10 mouse cellular contexts compared by ENCODE assay signal in the genomic region with DNA sequence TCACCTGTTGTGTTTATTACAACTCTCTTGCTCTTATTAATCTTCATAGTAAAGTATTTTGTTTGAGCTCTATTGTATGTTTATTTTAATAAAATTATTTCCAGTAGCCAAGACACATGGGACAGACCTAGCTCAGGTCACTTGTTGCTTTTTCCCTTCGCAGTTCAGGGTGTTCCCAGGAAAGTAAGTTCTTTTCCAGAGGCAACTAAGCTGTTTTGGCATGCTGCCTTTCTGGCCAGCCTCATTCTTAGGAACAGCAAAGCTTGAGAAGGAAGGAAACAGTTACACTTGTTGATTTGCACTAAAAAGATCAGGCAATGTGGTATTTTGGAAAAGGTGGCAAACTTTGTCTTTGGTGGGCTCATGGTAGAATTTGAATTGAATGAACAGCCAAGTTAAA.
A peak's percentile ranks its signal among the peaks of the same experiment; 100 is the strongest.
DNase-seq lines count a peak whose midpoint lies in the region; ATAC-seq lines count a peak whose summit lies in the region.
"Had no signal": no experiment of that assay in that cellular context is flagged by ENCODE, and none has a peak within 500 bp of the region (broad histone marks: within the 10 kb centered on the region; RNA-seq: fewer than 3 reads in every experiment).

No protein-coding gene starts in this region.

- no peak overlapping the region for H3K9ac ChIP-seq in embryonic facial prominence, embryonic 14.5 days (ENCODE audit: low read depth, low read length)
- H3K9ac ChIP-seq in liver, embryonic 13.5 days = no peak overlapping the region
- no peak overlapping the region for H3K9ac ChIP-seq in liver, embryonic 12.5 days
- H3K9ac ChIP-seq: forebrain, embryonic 12.5 days had no signal

- H3K36me3 ChIP-seq in embryonic facial prominence, embryonic 14.5 days (ENCODE audit: control insufficient read depth, insufficient read depth, low read length) = 0 out of 2 replicates have a peak, but pooled peaks cover 6% of the 10 kb centered on the region
- no peaks in the 10 kb centered on the region; the same call in 1 of the 2 replicates for H3K36me3 ChIP-seq in embryonic facial prominence, embryonic 10.5 days (replicated peaks)
- H3K36me3 ChIP-seq in liver, embryonic 13.5 days = no peaks in the 10 kb centered on the region
- H3K36me3 ChIP-seq in liver, embryonic 12.5 days = 0 out of 2 replicates have a peak, but pooled peaks cover 4% of the 10 kb centered on the region
- H3K36me3 ChIP-seq: forebrain, embryonic 12.5 days had no signal

- H3K27ac ChIP-seq in embryonic facial prominence, embryonic 14.5 days (replicated peaks; ENCODE audit: low read depth, low read length) = no peak overlapping the region
- H3K27ac ChIP-seq in embryonic facial prominence, embryonic 10.5 days (replicated peaks) = no peak overlapping the region
- 0 out of 2 replicates have a peak overlapping the region, but pooled peaks have one; percentile 19 for H3K27ac ChIP-seq in liver, embryonic 13.5 days
- no peak overlapping the region for H3K27ac ChIP-seq in liver, embryonic 12.5 days
- H3K27ac ChIP-seq: forebrain, embryonic 12.5 days had no signal

- ATAC-seq in embryonic facial prominence, embryonic 14.5 days (ENCODE audit: low read depth) = no peak
- no peak for ATAC-seq in liver, embryonic 13.5 days (ENCODE audit: low read depth)
- ATAC-seq in liver, embryonic 12.5 days = no peak

- 59% methylated on average over 1 of the region's 1 CpGs for WGBS in embryonic facial prominence, embryonic 14.5 days
- 89% methylated on average over 1 of the region's 1 CpGs for WGBS in embryonic facial prominence, embryonic 10.5 days
- 75% methylated on average over 1 of the region's 1 CpGs for WGBS in liver, embryonic 13.5 days (ENCODE audit: insufficient replicate concordance)
- 82% methylated on average over 1 of the region's 1 CpGs for WGBS in liver, embryonic 12.5 days (ENCODE audit: insufficient replicate concordance)

- H3K4me2 ChIP-seq in embryonic facial prominence, embryonic 14.5 days (ENCODE audit: low read depth, low read length) = no peak overlapping the region
- no peak overlapping the region for H3K4me2 ChIP-seq in liver, embryonic 13.5 days
- H3K4me2 ChIP-seq in liver, embryonic 12.5 days = no peak overlapping the region
- H3K4me2 ChIP-seq: forebrain, embryonic 12.5 days had no signal

- no peaks in the 10 kb centered on the region for H3K27me3 ChIP-seq in embryonic facial prominence, embryonic 14.5 days (replicated peaks; ENCODE audit: control insufficient read depth, insufficient read depth, low read length)
- H3K27me3 ChIP-seq in embryonic facial prominence, embryonic 10.5 days (replicated peaks; ENCODE audit: low read depth, poor library complexity, severe bottlenecking) = no peaks in the 10 kb centered on the region
- no peaks in the 10 kb centered on the region for H3K27me3 ChIP-seq in liver, embryonic 13.5 days
- no peaks in the 10 kb centered on the region for H3K27me3 ChIP-seq in liver, embryonic 12.5 days (replicated peaks)
- H3K27me3 ChIP-seq: forebrain, embryonic 12.5 days had no signal

- H3K4me3 ChIP-seq in embryonic facial prominence, embryonic 14.5 days (ENCODE audit: low read depth, low read length) = no peak overlapping the region
- no peak overlapping the region for H3K4me3 ChIP-seq in embryonic facial prominence, embryonic 10.5 days
- H3K4me3 ChIP-seq in liver, embryonic 13.5 days (replicated peaks) = no peak overlapping the region
- no peak overlapping the region for H3K4me3 ChIP-seq in liver, embryonic 12.5 days
- H3K4me3 ChIP-seq: forebrain, embryonic 12.5 days had no signal

- intact Hi-C loops in gastrocnemius, postnatal 14 days (cut with DNase I; ENCODE audit: low total_unique reads) = no loop called here

- H3K4me1 ChIP-seq in embryonic facial prominence, embryonic 14.5 days (ENCODE audit: control insufficient read depth, insufficient read depth, low read length) = no peaks in the 10 kb centered on the region
- H3K4me1 ChIP-seq in embryonic facial prominence, embryonic 10.5 days = peaks cover 8% of the 10 kb centered on the region; the same call in 1 of the 2 replicates
- H3K4me1 ChIP-seq in liver, embryonic 13.5 days (replicated peaks) = peaks cover 49% of the 10 kb centered on the region
- peaks cover 44% of the 10 kb centered on the region for H3K4me1 ChIP-seq in liver, embryonic 12.5 days

- H3K9me3 ChIP-seq in embryonic facial prominence, embryonic 14.5 days (ENCODE audit: control insufficient read depth, low read length) = no peaks in the 10 kb centered on the region
- no peaks in the 10 kb centered on the region for H3K9me3 ChIP-seq in embryonic facial prominence, embryonic 10.5 days
- no peaks in the 10 kb centered on the region for H3K9me3 ChIP-seq in liver, embryonic 13.5 days (replicated peaks)
- H3K9me3 ChIP-seq in liver, embryonic 12.5 days (replicated peaks) = no peaks in the 10 kb centered on the region
- H3K9me3 ChIP-seq: forebrain, embryonic 12.5 days had no signal

- peak; percentile 33 for DNase-seq in embryonic facial prominence, embryonic 14.5 days (ENCODE audit: low spot score)
- no peak for DNase-seq in embryonic facial prominence, embryonic 10.5 days (ENCODE audit: low spot score)
- no peak for DNase-seq in liver, embryonic 13.5 days
- peak; percentile 56 for DNase-seq in gastrocnemius, postnatal 14 days
- DNase-seq in kidney, postnatal 14 days = peak; percentile 41
- no peak for DNase-seq in right cerebral cortex, adult 2 months (ENCODE audit: low spot score in 2 of 2)
- no peak for DNase-seq in MN1 (ENCODE audit: low spot score)
- DNase-seq: spleen, adult 18-20 months had no signal

Comparison
In these comparisons a context has a peak if more than half of its experiments do, and no peak if none do; other contexts are left out.
1. DNase-seq: peak in embryonic facial prominence, embryonic 14.5 days (single experiment), gastrocnemius, postnatal 14 days (single experiment) and kidney, postnatal 14 days (single experiment); none in embryonic facial prominence, embryonic 10.5 days (single experiment), liver, embryonic 13.5 days (single experiment), right cerebral cortex, adult 2 months (0 of 2) and MN1 (single experiment).